Mouse (Mus musculus) spleen, adult 2 months (tissue): Measurements from ENCODE around the gene B4galnt4.

ENCODE experiments used
- CTCF ChIP-seq: fragments of 200-500 bp; IDR thresholded peaks from 2 replicates; pipeline ENCODE4 v1.5.1; 2011; ENCODE audit warnings: mild to moderate bottlenecking, inconsistent platforms; ENCODE audit not compliant: insufficient read depth, insufficient read length, insufficient replicate concordance; ENCODE audit errors: extremely low read depth
- POLR2A ChIP-seq: fragments of 200-500 bp; IDR thresholded peaks from 2 replicates; pipeline ENCODE4 v1.6.1; 2011; ENCODE audit warnings: low read depth, low read length, inconsistent platforms

DNA sequence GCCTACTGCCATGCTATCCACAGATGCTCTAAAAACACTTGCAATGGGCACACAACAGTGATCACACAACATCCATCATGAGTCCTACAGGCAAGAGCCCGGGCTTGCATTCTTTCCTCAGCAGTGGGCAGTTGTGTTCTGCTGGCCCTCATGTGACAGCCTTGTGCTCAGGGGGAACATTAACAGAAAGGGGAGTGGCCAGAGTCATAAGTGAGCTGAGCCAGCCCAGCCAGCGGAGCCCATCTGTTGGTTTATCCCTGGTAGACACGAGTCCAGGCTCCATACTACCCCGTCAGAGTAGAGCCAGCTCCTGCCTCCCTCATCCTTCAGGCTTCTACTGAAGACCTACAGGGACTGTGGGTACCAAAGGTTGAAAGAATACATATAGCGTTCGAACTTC is 33.0 kb downstream of the B4galnt4 start:
- TF ChIP-seq CTCF (no peak), POLR2A (no peak)
